8 mouse cellular contexts compared by ENCODE assay signal in the genomic region with DNA sequence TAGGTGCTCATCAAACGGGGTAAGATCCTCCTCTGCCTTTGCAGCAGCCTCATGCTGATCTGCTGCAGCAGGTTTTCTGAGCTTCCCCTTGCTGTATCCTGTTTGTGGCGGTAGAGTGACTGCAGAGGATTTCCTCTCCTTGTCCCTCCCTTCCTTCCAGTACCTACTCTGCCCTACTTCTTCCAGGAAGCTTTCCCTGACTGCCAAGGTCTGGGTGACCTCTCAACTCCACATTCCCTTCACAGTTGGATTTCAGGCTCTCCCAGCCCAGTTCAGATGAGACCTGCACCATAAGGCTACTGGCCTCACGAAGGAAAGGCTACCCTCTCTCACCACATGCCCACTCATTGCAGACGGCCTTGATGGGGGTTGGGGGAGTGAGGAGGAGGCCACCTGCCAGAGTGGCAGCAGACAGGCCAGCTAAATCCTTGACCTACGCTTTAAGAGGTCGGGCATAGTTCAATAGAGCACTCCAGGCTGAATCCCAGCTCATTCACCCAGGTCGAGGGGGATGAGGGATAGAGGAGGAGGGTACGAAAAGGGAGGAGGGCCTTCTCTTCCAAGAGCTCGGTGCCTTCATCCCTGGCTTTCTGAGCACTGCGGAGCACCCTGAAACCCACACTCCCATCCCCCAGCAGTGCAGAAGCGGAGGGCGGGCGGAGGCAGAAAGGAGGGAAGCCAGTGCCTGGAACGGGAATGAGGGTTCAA. TPM values are rescaled to one million over a fixed set of nuclear protein-coding genes. Genes with fewer than 3 reads are reported as not detected.
DNase-seq lines count a peak whose midpoint lies in the region; ATAC-seq lines count a peak whose summit lies in the region.
"Had no signal": no experiment of that assay in that cellular context is flagged by ENCODE, and none has a peak within 500 bp of the region (broad histone marks: within the 10 kb centered on the region; RNA-seq: fewer than 3 reads in every experiment).

No protein-coding gene starts in this region.

- H3K9ac ChIP-seq in hindbrain, embryonic 14.5 days: no peak overlapping the region
- H3K9ac ChIP-seq in liver, embryonic 16.5 days (ENCODE audit: low read depth, low read length): no peak overlapping the region

- H3K9me3 ChIP-seq in hindbrain, embryonic 14.5 days (ENCODE audit: control insufficient read depth, low read length): no peaks in the 10 kb centered on the region
- no peaks in the 10 kb centered on the region for H3K9me3 ChIP-seq in liver, embryonic 16.5 days (replicated peaks; ENCODE audit: control insufficient read depth, low read length)

- peak overlapping the region; percentile 52 for H3K27ac ChIP-seq in brown adipose tissue, adult 24 weeks (replicated peaks; ENCODE audit: low read depth, low read length)
- H3K27ac ChIP-seq in hindbrain, embryonic 14.5 days: peak overlapping the region; percentile 71
- no peak overlapping the region for H3K27ac ChIP-seq in liver, embryonic 16.5 days (ENCODE audit: low read length)

- WGBS in hindbrain, embryonic 14.5 days: 23% methylated on average over 14 of the region's 14 CpGs
- WGBS in liver, embryonic 16.5 days (ENCODE audit: insufficient replicate concordance): 39% methylated on average over 14 of the region's 14 CpGs

- ATAC-seq in hindbrain, embryonic 14.5 days (ENCODE audit: low FRiP score): 0 out of 2 replicates have a peak, but pooled peaks have one; percentile 10
- ATAC-seq in liver, embryonic 16.5 days (ENCODE audit: low read depth): peak; percentile 28; the same call in 1 of the 2 replicates

- DNase-seq in ES-CJ7 (ENCODE audit: low read depth, low spot score): peak; percentile 70
- no peak for DNase-seq in hindbrain, embryonic 14.5 days (ENCODE audit: low spot score)
- no peak for DNase-seq in spleen, postnatal 4 days (ENCODE audit: low spot score in 2 of 2)
- no peak for DNase-seq in right cerebral cortex, adult 2 months (ENCODE audit: low spot score in 2 of 2)
- no peak for DNase-seq in gastrocnemius, postnatal 36 days
- DNase-seq: left cerebral cortex, postnatal 4 days had no signal

- H3K4me2 ChIP-seq in hindbrain, embryonic 14.5 days (replicated peaks): 0 out of 2 replicates have a peak overlapping the region, but pooled peaks have one; percentile 8
- no peak overlapping the region for H3K4me2 ChIP-seq in liver, embryonic 16.5 days (ENCODE audit: low read depth, low read length)

- intact Hi-C loops in gastrocnemius, postnatal 36 days (cut with DNase I): no loop called here

- H3K36me3 ChIP-seq in hindbrain, embryonic 14.5 days (replicated peaks; ENCODE audit: control insufficient read depth, insufficient read depth): no peaks in the 10 kb centered on the region
- no peaks in the 10 kb centered on the region for H3K36me3 ChIP-seq in liver, embryonic 16.5 days (ENCODE audit: control insufficient read depth, insufficient read depth)

- H3K27me3 ChIP-seq in hindbrain, embryonic 14.5 days (ENCODE audit: control insufficient read depth, insufficient read depth, low read length): no peaks in the 10 kb centered on the region
- H3K27me3 ChIP-seq in liver, embryonic 16.5 days (ENCODE audit: control insufficient read depth, insufficient read depth, low read depth, low read length): no peaks in the 10 kb centered on the region

- H3K4me1 ChIP-seq in brown adipose tissue, adult 24 weeks (ENCODE audit: control insufficient read depth, insufficient read depth, insufficient read length, low read length): peaks cover 23% of the 10 kb centered on the region
- H3K4me1 ChIP-seq in hindbrain, embryonic 14.5 days (replicated peaks; ENCODE audit: control insufficient read depth, insufficient read depth, low read length): peaks cover 18% of the 10 kb centered on the region
- peaks cover 6% of the 10 kb centered on the region for H3K4me1 ChIP-seq in liver, embryonic 16.5 days (ENCODE audit: control insufficient read depth, low read depth, low read length)

- no peak overlapping the region for H3K4me3 ChIP-seq in brown adipose tissue, adult 24 weeks (ENCODE audit: insufficient read depth, low read depth, low read length)
- H3K4me3 ChIP-seq in hindbrain, embryonic 14.5 days (replicated peaks; ENCODE audit: low read length): no peak overlapping the region
- H3K4me3 ChIP-seq in liver, embryonic 16.5 days (ENCODE audit: low read depth, low read length): no peak overlapping the region

RNA-seq across cellular contexts. Expression of a gene that starts 13.9 kb away (rescaled TPM):
- polyA plus RNA-seq in brown adipose tissue, adult 24 weeks (2012; ENCODE audit: insufficient read depth, insufficient read length, missing spikeins): 2.9 and 3.0 TPM in 2 replicates
- polyA plus RNA-seq in hindbrain, embryonic 14.5 days (2014; fragmentation: Nextera tagmentation; extraction: Ambion mirVana): 0.16 and 0.17 TPM in 2 replicates
- polyA plus RNA-seq in liver, embryonic 16.5 days (2015; fragmentation: Nextera tagmentation; extraction: Ambion mirVana): 0.07 TPM in 2 replicates
- total RNA-seq in gastrocnemius, postnatal 36 days (2021): under 1 TPM; 0.54 to 0.74 TPM

RNA-seq across cellular contexts. Expression of a gene that starts 23.3 kb away (rescaled TPM):
- polyA plus RNA-seq in brown adipose tissue, adult 24 weeks (2012; ENCODE audit: insufficient read depth, insufficient read length, missing spikeins): not detected in 2 replicates
- polyA plus RNA-seq in hindbrain, embryonic 14.5 days (2014; fragmentation: Nextera tagmentation; extraction: Ambion mirVana): not detected in 2 replicates
- not detected in 2 replicates for polyA plus RNA-seq in liver, embryonic 16.5 days (2015; fragmentation: Nextera tagmentation; extraction: Ambion mirVana)
- not detected for total RNA-seq in gastrocnemius, postnatal 36 days (2021)
- total RNA-seq: left cerebral cortex, postnatal 4 days had no signal

RNA-seq across cellular contexts. Expression of a gene that starts 36.0 kb away (rescaled TPM):
- polyA plus RNA-seq in brown adipose tissue, adult 24 weeks (2012; ENCODE audit: insufficient read depth, insufficient read length, missing spikeins): 9.4 and 13.7 TPM in 2 replicates
- 5.7 and 6.2 TPM in 2 replicates for polyA plus RNA-seq in hindbrain, embryonic 14.5 days (2014; fragmentation: Nextera tagmentation; extraction: Ambion mirVana)
- polyA plus RNA-seq in liver, embryonic 16.5 days (2015; fragmentation: Nextera tagmentation; extraction: Ambion mirVana): 2.3 and 3.2 TPM in 2 replicates
- 1 to 10 TPM; 8.5 to 9.2 TPM for total RNA-seq in gastrocnemius, postnatal 36 days (2021)

RNA-seq across cellular contexts. Expression of a gene that starts 45.1 kb away (rescaled TPM):
- not detected in 2 replicates for polyA plus RNA-seq in brown adipose tissue, adult 24 weeks (2012; ENCODE audit: insufficient read depth, insufficient read length, missing spikeins)
- polyA plus RNA-seq in hindbrain, embryonic 14.5 days (2014; fragmentation: Nextera tagmentation; extraction: Ambion mirVana): not detected in 2 replicates
- polyA plus RNA-seq in liver, embryonic 16.5 days (2015; fragmentation: Nextera tagmentation; extraction: Ambion mirVana): not detected in 2 replicates
- total RNA-seq in gastrocnemius, postnatal 36 days (2021): not detected
- total RNA-seq: left cerebral cortex, postnatal 4 days had no signal
